Mouse (Mus musculus) MEL (cell line): ENCODE results near the gene Srbd1. TPM values are rescaled to one million over a fixed set of nuclear protein-coding genes. Genes with fewer than 3 reads are reported as not detected.

ENCODE experiments used
- DNase-seq: peaks from one replicate; pipeline ENCODE4 v3.0.0; 2011; ENCODE audit warnings: low read depth, low spot score
- H3K27ac ChIP-seq: 2 replicates; pipeline ENCODE4 v1.5.1; 2012; ENCODE audit warnings: low read depth, mild to moderate bottlenecking, control low read depth, low read length, moderate library complexity; ENCODE audit not compliant: control insufficient read depth
- H3K27me3 ChIP-seq, 2 experiments: fragments of 150-350 bp in 1 of 2; sonication (generic) in 1 of 2; 2 replicates each; pipeline ENCODE4 v1.6.1; 2012; ENCODE audit warnings: low read length in 2 of 2, mild to moderate bottlenecking in 2 of 2, improper control_type of control experiment in 1 of 2, moderate library complexity in 1 of 2; ENCODE audit not compliant: insufficient read depth in 2 of 2, control insufficient read depth in 1 of 2
- H3K36me3 ChIP-seq, 2 experiments: 2 replicates each; pipeline ENCODE4 v1.6.1; 2012 to 2014; ENCODE audit warnings: low read length in 2 of 2, improper control_type of control experiment in 1 of 2, inconsistent platforms in 1 of 2, mild to moderate bottlenecking in 1 of 2; ENCODE audit not compliant: insufficient read depth in 2 of 2, control insufficient read depth in 1 of 2
- H3K4me1 ChIP-seq, 2 experiments: fragments of 150-350 bp in 1 of 2; sonication (generic) in 1 of 2; 2 replicates each; pipeline ENCODE4 v1.6.1; 2012; ENCODE audit warnings: low read length in 2 of 2, improper control_type of control experiment in 1 of 2, mild to moderate bottlenecking in 1 of 2; ENCODE audit not compliant: insufficient read depth in 2 of 2, control insufficient read depth in 1 of 2
- H3K4me3 ChIP-seq, 2 experiments: fragments of 150-350 bp in 1 of 2; sonication (generic) in 1 of 2; 2 replicates each; pipeline ENCODE4 v1.5.1; 2012; ENCODE audit warnings: low read depth in 2 of 2, low read length in 2 of 2, mild to moderate bottlenecking in 2 of 2, moderate library complexity in 2 of 2, control low read depth in 1 of 2, improper control_type of control experiment in 1 of 2; ENCODE audit not compliant: control insufficient read depth in 1 of 2, insufficient read depth in 1 of 2
- H3K79me2 ChIP-seq: 2 replicates; pipeline ENCODE4 v1.6.1; 2012; ENCODE audit warnings: mild to moderate bottlenecking, low read length, moderate library complexity; ENCODE audit not compliant: control insufficient read depth, poor library complexity, insufficient read depth
- H3K9ac ChIP-seq: 2 replicates; pipeline ENCODE4 v1.6.1; 2012; ENCODE audit warnings: low read depth, mild to moderate bottlenecking, control low read depth, low read length, moderate library complexity; ENCODE audit not compliant: control insufficient read depth, poor library complexity, severe bottlenecking
- H3K9me3 ChIP-seq: fragments of 150-350 bp; sonication (generic); replicated peaks from 2 replicates; pipeline ENCODE4 v1.6.1; 2012; ENCODE audit warnings: mild to moderate bottlenecking, low read length, improper control_type of control experiment, moderate library complexity; ENCODE audit not compliant: insufficient read depth
- CTCF ChIP-seq, 3 experiments: IDR thresholded peaks in 2 of 3; conservative IDR thresholded peaks in 1 of 3; 2 replicates each; pipeline ENCODE4 v1.5.1; 2011 to 2012; ENCODE audit warnings: low read length in 3 of 3, low read depth in 2 of 3, mild to moderate bottlenecking in 2 of 3, improper control_type of control experiment in 1 of 3, inconsistent platforms in 1 of 3, mixed read lengths in 1 of 3, moderate library complexity in 1 of 3; ENCODE audit not compliant: control insufficient read depth in 1 of 3, insufficient read depth in 1 of 3, poor library complexity in 1 of 3, severe bottlenecking in 1 of 3
- ELF1 ChIP-seq: IDR thresholded peaks from 2 replicates; pipeline ENCODE4 v1.6.1; 2014; ENCODE audit warnings: low read depth, mild to moderate bottlenecking, inconsistent platforms, low read length, improper control_type of control experiment, moderate library complexity
- EP300 ChIP-seq, 2 experiments: IDR thresholded peaks; 2 replicates each; pipeline ENCODE4 v1.6.1; 2011; ENCODE audit warnings: improper control_type of control experiment in 2 of 2, low read length in 2 of 2, low read depth in 1 of 2, mild to moderate bottlenecking in 1 of 2
- JUND ChIP-seq: IDR thresholded peaks from 2 replicates; pipeline ENCODE4 v1.6.1; 2011; ENCODE audit warnings: low read depth, mild to moderate bottlenecking, improper control_type of control experiment, low read length
- MXI1 ChIP-seq: IDR thresholded peaks from 2 replicates; pipeline ENCODE4 v1.6.1; 2011; ENCODE audit warnings: mild to moderate bottlenecking, low read depth, low read length, improper control_type of control experiment
- MYB ChIP-seq: IDR thresholded peaks from 2 replicates; pipeline ENCODE4 v1.6.1; 2011; ENCODE audit warnings: mild to moderate bottlenecking, low read depth, low read length, improper control_type of control experiment
- MYC ChIP-seq: IDR thresholded peaks from 2 replicates; pipeline ENCODE4 v1.6.1; 2011; ENCODE audit warnings: low read depth, mild to moderate bottlenecking, low read length, improper control_type of control experiment, moderate library complexity
- NELFE ChIP-seq: IDR thresholded peaks from 2 replicates; pipeline ENCODE4 v1.6.1; 2011; ENCODE audit warnings: low read depth, low read length, improper control_type of control experiment
- POLR2AphosphoS5 ChIP-seq: IDR thresholded peaks from 2 replicates; pipeline ENCODE4 v1.6.1; 2012; ENCODE audit warnings: low read depth, borderline replicate concordance, mild to moderate bottlenecking, inconsistent platforms, low read length, moderate library complexity, mixed read lengths
- SMC3 ChIP-seq: IDR thresholded peaks from 2 replicates; pipeline ENCODE4 v1.6.1; 2011; ENCODE audit warnings: low read depth, low read length, improper control_type of control experiment
- TCF12 ChIP-seq: IDR thresholded peaks from 2 replicates; pipeline ENCODE4 v1.6.1; 2014; ENCODE audit warnings: low read depth, mild to moderate bottlenecking, inconsistent platforms, low read length, improper control_type of control experiment, moderate library complexity
- UBTF ChIP-seq: IDR thresholded peaks from 2 replicates; pipeline ENCODE4 v1.6.1; 2012; ENCODE audit warnings: low read depth, mild to moderate bottlenecking, inconsistent platforms, low read length, improper control_type of control experiment, moderate library complexity, borderline replicate concordance; ENCODE audit not compliant: insufficient read depth
- USF1 ChIP-seq: IDR thresholded peaks from 2 replicates; pipeline ENCODE4 v1.6.1; 2014; ENCODE audit warnings: low read depth, mild to moderate bottlenecking, inconsistent platforms, low read length, improper control_type of control experiment, moderate library complexity
- ZKSCAN1 ChIP-seq: IDR thresholded peaks from 2 replicates; pipeline ENCODE4 v1.6.1; 2012; ENCODE audit warnings: low read depth, mild to moderate bottlenecking, inconsistent platforms, low read length, improper control_type of control experiment, moderate library complexity
- ZMIZ1 ChIP-seq: IDR thresholded peaks from 2 replicates; pipeline ENCODE4 v1.6.1; 2012; ENCODE audit warnings: low read depth, mild to moderate bottlenecking, inconsistent platforms, low read length, improper control_type of control experiment, moderate library complexity
- polyA plus RNA-seq, 2 experiments: library from polyadenylated mRNA; stranded (reverse) in 1 of 2; unstranded in 1 of 2; fragments of >175 nt in 1 of 2; fragments of >200 nt in 1 of 2; gene quantifications; 2 replicates each; pipeline versions ENCODE4 v1.2.1 to v1.2.4; 2012; ENCODE audit warnings: low replicate concordance in 2 of 2, low read depth in 1 of 2; ENCODE audit not compliant: insufficient read length in 2 of 2, insufficient read depth in 1 of 2, missing spikeins in 1 of 2
- total RNA-seq: library from RNA; depleted of rRNA; stranded (reverse); fragments of 300-350 nt; gene quantifications from 2 replicates; pipeline ENCODE4 v1.2.3, GENCODE M21; 2012

The Srbd1 gene
- total and polyA plus RNA-seq, 3 experiments: 14.9 to 30.5 TPM; not detected in 1

DNA sequence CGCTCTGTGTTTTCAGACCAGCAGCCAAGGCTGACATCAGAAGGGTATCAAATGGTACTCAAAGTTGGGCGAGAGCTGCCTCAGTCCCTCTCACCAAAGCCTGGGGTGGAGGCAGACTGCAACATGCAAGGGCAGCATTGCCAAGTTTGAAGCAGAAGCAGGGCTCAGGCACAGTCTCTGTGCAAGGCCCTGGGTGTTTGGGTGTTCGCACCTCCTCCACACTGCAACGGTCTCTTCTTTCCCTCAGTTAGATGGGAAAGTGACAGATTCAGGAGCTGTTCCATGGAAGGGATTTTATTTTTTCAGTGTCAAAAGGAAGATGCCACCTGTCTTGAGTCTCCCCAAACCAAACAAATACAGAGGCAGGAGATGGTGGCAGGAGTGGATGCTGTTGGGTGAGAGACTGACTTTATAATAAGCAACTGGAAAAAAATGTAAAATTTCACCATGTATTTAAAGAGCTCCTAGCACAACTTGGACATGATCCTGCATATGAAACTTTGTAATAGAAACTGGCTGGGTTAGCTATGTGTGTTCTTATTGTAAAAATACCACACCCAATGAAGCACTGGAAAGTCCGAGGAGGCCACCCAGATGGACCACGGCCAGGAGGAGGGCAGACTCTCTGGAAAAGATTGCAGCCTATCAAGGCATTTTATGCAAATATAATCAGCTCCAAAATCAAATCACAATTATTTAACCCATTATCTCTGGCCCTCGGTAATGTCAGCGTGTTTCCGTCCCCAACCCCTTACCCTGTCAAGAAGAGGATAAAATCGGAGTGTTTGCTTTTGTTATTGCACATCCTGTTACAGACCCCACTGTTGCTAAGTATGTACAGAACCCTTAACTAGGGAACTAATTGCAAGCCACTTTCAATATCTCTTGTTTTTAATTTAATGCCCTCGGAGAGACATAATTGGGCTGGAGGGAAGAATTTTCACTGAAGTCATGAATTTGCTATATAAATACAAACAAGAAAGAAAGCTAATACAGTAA lies 195.8 kb downstream of the Srbd1 start:
- peaks cover 0 to 2% of the 10 kb centered on the region in 2 experiments; a peak in 2 of 4 replicates for H3K27me3 ChIP-seq
- no peak for TF ChIP-seq MYB
- no peak for TF ChIP-seq NELFE
- no peak for TF ChIP-seq CTCF (IDR thresholded peaks at IDR 0.05 in 2 of 3, conservative IDR thresholded peaks at IDR 0.05 in 1 of 3; ENCODE audit: control insufficient read depth in 1 of 3, insufficient read depth in 1 of 3, low read depth in 2 of 3, low read length in 3 of 3, poor library complexity in 1 of 3, severe bottlenecking in 1 of 3)
- no peak for TF ChIP-seq POLR2AphosphoS5
- TF ChIP-seq TCF12: no peak
- TF ChIP-seq MXI1: no peak
- TF ChIP-seq ZMIZ1: no peak
- TF ChIP-seq MYC: no peak
- TF ChIP-seq USF1: no peak
- TF ChIP-seq ELF1: no peak
- TF ChIP-seq UBTF: no peak
- no peak for TF ChIP-seq ZKSCAN1
- TF ChIP-seq SMC3: no peak
- no peak for TF ChIP-seq JUND
- TF ChIP-seq EP300 (IDR thresholded peaks at IDR 0.05; ENCODE audit: low read depth in 1 of 2, low read length in 2 of 2): no peak
- no peak overlapping the region for H3K9ac ChIP-seq
- DNase-seq: no peak
- H3K36me3 ChIP-seq: no peaks in the 10 kb centered on the region
- no peaks in the 10 kb centered on the region for H3K4me1 ChIP-seq
- H3K9me3 ChIP-seq: no peaks in the 10 kb centered on the region
- H3K79me2 ChIP-seq: no peaks in the 10 kb centered on the region; the same call in 1 of the 2 replicates
- no peak overlapping the region for H3K4me3 ChIP-seq
- no peak overlapping the region for H3K27ac ChIP-seq

DNA sequence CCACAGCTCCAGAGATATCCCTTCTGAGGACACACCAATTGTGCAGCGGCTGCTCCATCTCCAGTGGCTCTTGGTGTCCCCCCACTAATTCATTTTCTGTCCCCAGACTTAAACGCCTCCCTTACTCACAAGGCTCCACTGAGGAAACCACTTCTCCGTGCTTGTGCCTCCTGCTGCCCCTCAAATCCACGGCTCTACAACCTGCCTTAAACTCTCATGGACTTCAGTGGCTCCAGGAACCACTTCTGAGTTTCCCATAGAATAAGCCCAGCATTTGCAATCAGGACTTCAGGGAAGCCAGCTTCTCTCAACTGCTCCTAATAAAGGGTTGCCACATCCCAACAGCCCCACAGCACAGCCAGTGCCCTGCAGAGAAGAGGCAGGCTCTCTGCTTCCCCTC lies 200.2 kb downstream of the Srbd1 start:
- no peak for TF ChIP-seq EP300 (IDR thresholded peaks at IDR 0.05; ENCODE audit: low read depth in 1 of 2, low read length in 2 of 2)
- Histone ChIP-seq H3K9ac (no peak overlapping the region), H3K4me3 (no peak overlapping the region)

More for the DNA sequence above, 200.2 kb downstream of the Srbd1 start:
- H3K27me3 ChIP-seq: peaks cover 0 to 2% of the 10 kb centered on the region in 2 experiments; a peak in 2 of 4 replicates
- no peaks in the 10 kb centered on the region for H3K9me3 ChIP-seq
- no peaks in the 10 kb centered on the region for H3K4me1 ChIP-seq
- DNase-seq: no peak
- H3K27ac ChIP-seq: no peak overlapping the region
- no peaks in the 10 kb centered on the region for H3K36me3 ChIP-seq
- no peaks in the 10 kb centered on the region for H3K79me2 ChIP-seq
